Mouse (Mus musculus) kidney, embryonic 16.5 days (tissue): ENCODE measurements at regions not wholly inside any gene's neighbourhood (a gene's known extent, or its start where the extent isn't known, plus 50 kb on each side); places are given as distances from the start of the nearest gene placed in this dataset.

Source experiments
- ATAC-seq: fragments of 200-750 bp; cut with Nextera tagmentation; 2 replicates; pipeline ENCODE4 v1.8.0; 2017; ENCODE audit warnings: moderate TSS enrichment; ENCODE audit not compliant: low FRiP score, low TSS enrichment
- H3K27ac ChIP-seq: fragments of 300-500 bp; sonication (generic); 2 replicates; pipeline ENCODE4 v1.5.1; 2014; ENCODE audit warnings: low read length
- H3K27me3 ChIP-seq: fragments of 300-500 bp; sonication (generic); 2 replicates; pipeline ENCODE4 v1.6.1; 2014; ENCODE audit warnings: low read length, control low read depth, mixed read lengths; ENCODE audit not compliant: insufficient read depth
- H3K36me3 ChIP-seq: fragments of 300-500 bp; sonication (generic); 2 replicates; pipeline ENCODE4 v1.6.1; 2014; ENCODE audit warnings: low read length, control low read depth, mixed read lengths; ENCODE audit not compliant: insufficient read depth
- H3K4me1 ChIP-seq: fragments of 300-500 bp; sonication (generic); 2 replicates; pipeline ENCODE4 v1.6.1; 2014; ENCODE audit warnings: low read length, control low read depth, mixed read lengths; ENCODE audit not compliant: insufficient read depth
- H3K4me2 ChIP-seq: fragments of 300-500 bp; sonication (generic); replicated peaks from 2 replicates; pipeline ENCODE4 v1.6.1; 2014; ENCODE audit warnings: low read depth, low read length
- H3K4me3 ChIP-seq: fragments of 300-500 bp; sonication (generic); 2 replicates; pipeline ENCODE4 v1.5.1; 2014; ENCODE audit warnings: mild to moderate bottlenecking, low read length
- H3K9ac ChIP-seq: fragments of 300-500 bp; sonication (generic); replicated peaks from 2 replicates; pipeline ENCODE4 v1.6.1; 2014; ENCODE audit warnings: low read length
- H3K9me3 ChIP-seq: fragments of 300-500 bp; sonication (generic); 2 replicates; pipeline ENCODE4 v1.6.1; 2016; ENCODE audit warnings: low read length, control low read depth
- WGBS: fragments of 180-500 bp; shearing (Covaris S2); extraction: QIAGEN DNeasy Blood & Tissue Kit; methylation state at CpG from one replicate; pipeline ENCODE4 v1.1.7; 2014; 5-methylcytosine and 5-hydroxymethylcytosine counted together

DNA sequence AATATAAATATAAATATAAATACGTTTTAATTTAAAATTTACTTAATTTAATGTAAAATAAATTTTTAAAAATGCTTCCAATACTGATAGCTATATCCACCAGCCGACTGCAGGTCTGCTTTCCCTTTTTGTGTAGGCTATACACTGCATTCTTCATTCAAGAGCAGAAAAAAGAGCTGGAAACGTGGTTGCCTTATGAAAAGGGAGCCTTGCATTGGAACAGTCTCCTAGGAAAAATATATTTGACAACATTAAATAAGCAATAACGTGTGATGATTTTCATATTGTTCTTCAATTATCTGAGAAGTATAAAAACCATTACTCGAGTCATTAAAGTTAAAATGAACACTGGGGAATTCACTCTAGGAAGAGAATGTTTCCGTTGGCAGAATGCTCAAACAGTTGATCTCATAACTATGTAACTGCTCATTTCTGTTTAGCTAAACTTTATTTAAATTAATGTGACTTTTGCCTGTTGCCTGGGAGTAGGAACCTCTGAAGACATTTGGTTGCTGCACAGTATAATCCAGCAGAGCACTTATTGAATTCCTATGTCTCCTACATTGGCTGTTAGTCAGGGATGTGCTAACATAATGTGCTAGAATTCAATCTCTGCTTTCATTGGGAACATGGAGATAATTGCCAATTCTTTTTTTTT lies 172.0 kb downstream of the Lurap1l start:
- H3K9me3 ChIP-seq: no peaks in the 10 kb centered on the region
- no peak for ATAC-seq
- WGBS: 70% methylated on average over 6 of the region's 6 CpGs

DNA sequence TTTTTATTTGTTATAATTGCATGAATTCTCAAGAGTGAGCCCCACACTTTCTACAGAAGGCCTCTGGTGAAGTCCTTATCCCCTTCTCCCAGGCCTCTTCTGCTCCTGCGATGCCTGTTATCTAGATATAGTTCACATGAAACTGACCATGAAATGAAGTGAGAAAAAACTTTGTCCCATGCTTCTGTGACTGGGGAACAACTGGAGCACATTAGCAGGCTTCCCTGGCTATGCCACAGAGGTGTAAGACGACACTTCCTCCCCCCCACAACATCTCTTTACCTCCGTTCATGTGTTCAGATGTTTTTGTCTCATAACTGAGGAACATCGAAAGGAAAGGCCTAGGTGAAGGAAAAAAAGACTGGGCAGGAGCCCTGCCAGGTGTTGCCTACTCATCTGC lies 174.7 kb downstream of the Lurap1l start:
- H3K27ac ChIP-seq: no peak overlapping the region
- no peaks in the 10 kb centered on the region for H3K4me1 ChIP-seq
- H3K9me3 ChIP-seq: no peaks in the 10 kb centered on the region
- H3K4me2 ChIP-seq: no peak overlapping the region
- no peaks in the 10 kb centered on the region for H3K27me3 ChIP-seq
- H3K36me3 ChIP-seq: no peaks in the 10 kb centered on the region
- 37% methylated on average over 4 of the region's 4 CpGs for WGBS
- ATAC-seq: no peak
- H3K9ac ChIP-seq: no peak overlapping the region
- no peak overlapping the region for H3K4me3 ChIP-seq

More for the DNA sequence above, 172.0 kb downstream of the Lurap1l start:
- Histone ChIP-seq H3K4me3 (no peak overlapping the region), H3K4me1 (no peaks in the 10 kb centered on the region), H3K36me3 (no peaks in the 10 kb centered on the region), H3K4me2 (no peak overlapping the region), H3K9ac (no peak overlapping the region), H3K27ac (no peak overlapping the region), H3K27me3 (no peaks in the 10 kb centered on the region)

DNA sequence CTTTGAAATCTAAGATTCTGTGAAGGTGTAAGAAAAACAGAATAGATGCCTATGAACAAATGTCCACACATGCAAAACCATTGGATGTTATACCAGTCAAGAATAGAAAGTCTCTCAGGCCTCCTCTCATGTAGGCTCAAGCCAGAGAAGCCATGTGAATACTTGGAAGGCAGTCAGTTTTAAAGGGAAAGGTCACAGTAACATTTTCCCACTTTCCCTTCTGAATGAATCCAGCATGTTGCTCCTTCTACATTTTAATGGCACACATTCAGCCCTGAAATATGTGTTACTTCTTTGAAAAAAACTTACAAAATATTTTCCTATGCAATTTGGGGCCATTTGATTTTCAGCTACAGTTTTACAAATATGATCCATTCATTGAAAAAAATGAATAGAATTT lies 186.1 kb downstream of the Lurap1l start:
- Histone ChIP-seq H3K4me2 (no peak overlapping the region), H3K27ac (no peak overlapping the region), H3K9ac (no peak overlapping the region), H3K4me1 (no peaks in the 10 kb centered on the region), H3K4me3 (no peak overlapping the region), H3K27me3 (no peaks in the 10 kb centered on the region), H3K36me3 (no peaks in the 10 kb centered on the region), H3K9me3 (no peaks in the 10 kb centered on the region)
- no peak for ATAC-seq

DNA sequence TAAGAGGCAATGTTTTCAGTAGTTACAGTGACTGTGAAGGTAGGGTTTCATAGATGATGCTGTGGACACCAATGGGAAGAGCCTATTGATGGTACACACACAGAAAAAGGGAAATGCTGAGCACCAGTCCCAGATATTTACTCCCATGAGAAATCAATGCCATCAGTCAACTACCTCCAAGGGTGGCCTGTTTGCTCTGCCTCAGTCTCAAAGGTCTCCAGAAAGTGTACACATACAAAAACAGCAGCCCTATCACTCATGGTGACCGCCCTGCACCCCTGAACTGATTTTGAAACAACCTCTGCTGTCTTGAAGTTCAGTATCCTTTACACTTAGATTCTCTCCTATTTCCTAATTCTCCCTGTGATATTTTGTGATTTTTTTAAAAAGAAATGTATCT lies 187.2 kb downstream of the Lurap1l start:
- H3K36me3 ChIP-seq: no peaks in the 10 kb centered on the region
- H3K4me1 ChIP-seq: no peaks in the 10 kb centered on the region
- no peak overlapping the region for H3K4me2 ChIP-seq
- no peak for ATAC-seq
- no peak overlapping the region for H3K4me3 ChIP-seq
- WGBS: 86% methylated on average over 1 of the region's 1 CpGs
- no peaks in the 10 kb centered on the region for H3K9me3 ChIP-seq
- H3K9ac ChIP-seq: no peak overlapping the region
- no peak overlapping the region for H3K27ac ChIP-seq
- H3K27me3 ChIP-seq: no peaks in the 10 kb centered on the region

DNA sequence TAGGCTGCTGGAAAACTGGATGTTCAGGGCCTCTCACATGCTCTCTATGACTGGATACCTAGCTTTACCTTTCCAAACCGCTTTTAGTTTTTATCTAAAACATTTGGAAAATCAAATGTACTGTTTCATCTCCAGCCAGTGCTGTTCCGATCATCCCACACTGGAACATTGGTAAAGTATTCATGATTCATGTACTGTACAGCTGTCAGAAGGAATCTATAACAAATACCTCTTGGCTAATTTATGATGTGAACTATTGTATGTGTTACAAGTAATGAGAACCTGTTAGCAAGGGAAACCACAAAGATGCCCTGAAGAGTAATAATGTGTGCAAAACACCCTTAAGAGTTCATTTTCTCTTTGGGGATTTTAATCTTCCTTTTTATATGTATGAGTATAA lies 190.6 kb downstream of the Lurap1l start:
- H3K9ac ChIP-seq: no peak overlapping the region
- H3K36me3 ChIP-seq: no peaks in the 10 kb centered on the region
- no peak for ATAC-seq
- H3K27ac ChIP-seq: no peak overlapping the region
- no peak overlapping the region for H3K4me3 ChIP-seq
- H3K4me2 ChIP-seq: no peak overlapping the region
- no peaks in the 10 kb centered on the region for H3K4me1 ChIP-seq
- no peaks in the 10 kb centered on the region for H3K27me3 ChIP-seq
- H3K9me3 ChIP-seq: no peaks in the 10 kb centered on the region
- WGBS: 75% methylated on average over 2 of the region's 2 CpGs

DNA sequence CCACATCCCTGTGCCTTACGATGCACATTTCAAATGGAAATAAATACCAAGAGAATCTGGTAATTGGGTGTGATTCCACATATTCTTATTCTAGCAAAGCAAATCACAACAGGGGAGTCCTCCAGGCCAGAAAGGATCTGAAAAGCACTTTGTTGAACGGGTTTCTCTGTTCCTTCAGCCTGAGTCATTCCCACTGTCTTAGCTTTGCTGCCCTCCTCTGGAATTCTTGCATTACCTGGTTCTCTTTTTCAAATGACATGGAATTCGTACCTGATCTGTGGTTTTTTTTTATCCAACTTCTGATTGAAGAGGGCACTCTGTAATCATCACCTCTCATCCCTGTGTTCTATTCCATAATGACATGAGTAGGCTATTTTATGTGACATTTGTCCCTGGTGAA lies 200.9 kb downstream of the Lurap1l start:
- WGBS: 47% methylated on average over 3 of the region's 3 CpGs
- Histone ChIP-seq H3K9ac (no peak overlapping the region), H3K4me2 (no peak overlapping the region), H3K27ac (no peak overlapping the region), H3K27me3 (no peaks in the 10 kb centered on the region), H3K4me1 (no peaks in the 10 kb centered on the region), H3K4me3 (no peak overlapping the region), H3K9me3 (no peaks in the 10 kb centered on the region), H3K36me3 (no peaks in the 10 kb centered on the region)
- ATAC-seq: no peak

DNA sequence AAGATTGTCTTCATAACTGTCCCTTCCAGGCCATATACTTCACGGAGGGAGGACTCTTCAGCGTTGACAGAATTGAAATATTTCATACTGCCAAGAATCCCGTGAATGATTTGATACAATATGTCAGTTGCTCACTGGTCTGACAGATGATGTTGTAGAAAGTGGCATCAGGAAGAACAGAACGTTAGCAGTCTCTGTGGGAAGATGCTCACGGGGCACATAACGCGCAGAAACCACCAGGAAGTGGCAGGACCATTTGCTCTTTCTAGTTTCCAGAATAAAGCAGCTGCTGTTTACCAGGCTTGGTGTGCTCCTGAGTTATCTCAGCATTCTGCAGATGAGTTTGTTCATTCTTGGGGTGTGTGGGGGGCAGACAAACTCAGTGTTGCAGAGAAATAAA lies 206.0 kb downstream of the Lurap1l start:
- no peaks in the 10 kb centered on the region for H3K27me3 ChIP-seq
- no peak overlapping the region for H3K9ac ChIP-seq
- no peak overlapping the region for H3K4me2 ChIP-seq
- no peaks in the 10 kb centered on the region for H3K9me3 ChIP-seq
- 79% methylated on average over 7 of the region's 7 CpGs for WGBS
- ATAC-seq: no peak
- no peaks in the 10 kb centered on the region for H3K4me1 ChIP-seq
- no peak overlapping the region for H3K4me3 ChIP-seq
- no peak overlapping the region for H3K27ac ChIP-seq
- no peaks in the 10 kb centered on the region for H3K36me3 ChIP-seq

DNA sequence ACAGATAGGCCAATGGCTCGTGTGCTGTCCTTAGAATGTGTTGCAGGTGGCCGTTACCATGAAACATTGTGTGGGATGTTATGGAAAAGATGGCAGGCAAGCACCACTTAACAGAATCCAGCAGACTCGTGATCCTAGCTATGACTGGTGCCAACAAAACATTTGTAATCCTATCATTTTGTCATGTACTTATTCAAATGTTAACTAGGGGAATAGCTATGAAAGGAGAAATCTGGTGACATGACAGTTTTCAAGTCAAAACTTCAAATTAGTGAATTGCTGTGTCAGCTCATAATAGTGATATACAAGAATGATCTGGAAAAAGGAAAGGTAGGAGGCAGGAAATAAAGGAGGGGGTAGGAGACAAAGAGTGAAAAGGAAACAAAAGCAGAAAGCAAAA lies 213.7 kb downstream of the Lurap1l start:
- Histone ChIP-seq H3K4me2 (no peak overlapping the region), H3K9ac (no peak overlapping the region), H3K4me1 (no peaks in the 10 kb centered on the region), H3K36me3 (no peaks in the 10 kb centered on the region), H3K27me3 (no peaks in the 10 kb centered on the region), H3K4me3 (no peak overlapping the region), H3K9me3 (peaks cover 7% of the 10 kb centered on the region), H3K27ac (no peak overlapping the region)
- ATAC-seq: no peak
- 69% methylated on average over 3 of the region's 3 CpGs for WGBS

DNA sequence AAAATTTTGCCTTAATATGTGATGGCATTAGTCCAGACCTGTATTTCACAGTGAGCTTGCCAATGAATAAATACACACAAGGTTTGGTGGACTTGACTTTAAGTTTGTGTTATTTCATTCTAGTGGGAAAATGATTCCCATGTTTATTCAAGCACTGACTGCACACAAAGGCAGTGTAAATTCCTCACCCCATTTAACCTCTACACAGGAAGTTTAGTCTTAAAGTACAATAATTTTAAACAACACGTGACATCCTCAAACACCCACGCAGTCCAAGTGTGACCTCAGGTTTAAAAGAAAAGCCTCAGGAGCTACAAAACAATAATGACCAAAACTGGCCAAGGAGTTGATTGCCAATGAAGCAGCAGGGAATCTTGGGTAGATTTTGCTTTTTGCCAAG lies 219.4 kb downstream of the Lurap1l start:
- no peak overlapping the region for H3K9ac ChIP-seq
- no peaks in the 10 kb centered on the region for H3K4me1 ChIP-seq
- 5% methylated on average over 2 of the region's 2 CpGs for WGBS
- H3K4me2 ChIP-seq: no peak overlapping the region
- ATAC-seq: peak; percentile 71; the same call in 1 of the 2 replicates
- no peak overlapping the region for H3K4me3 ChIP-seq
- H3K9me3 ChIP-seq: peaks cover 7% of the 10 kb centered on the region
- no peaks in the 10 kb centered on the region for H3K36me3 ChIP-seq
- 0 out of 2 replicates have a peak overlapping the region, but pooled peaks have one; percentile 25 for H3K27ac ChIP-seq
- no peaks in the 10 kb centered on the region for H3K27me3 ChIP-seq

DNA sequence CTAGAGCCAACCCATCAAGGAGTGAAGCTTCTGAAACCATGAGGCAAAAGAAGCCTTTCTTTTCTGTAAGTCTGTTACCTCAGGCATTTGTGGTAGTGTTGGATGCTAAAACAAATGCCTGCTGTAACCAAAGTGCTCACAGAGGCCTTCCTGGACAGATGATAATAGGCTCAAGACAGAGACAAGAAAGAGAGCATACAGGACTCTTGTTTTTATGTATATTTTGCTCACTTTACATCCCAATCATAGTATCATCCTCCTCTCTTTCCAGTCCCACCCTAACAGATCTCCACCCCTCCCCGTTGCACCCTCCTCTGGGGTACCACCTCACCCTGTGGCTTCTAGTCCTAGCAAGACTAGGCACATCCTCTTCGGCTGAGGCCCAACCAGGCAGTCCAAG lies 262.7 kb downstream of the Lurap1l start:
- H3K4me1 ChIP-seq: peaks cover 10% of the 10 kb centered on the region
- no peaks in the 10 kb centered on the region for H3K36me3 ChIP-seq
- H3K4me3 ChIP-seq: no peak overlapping the region
- H3K9me3 ChIP-seq: no peaks in the 10 kb centered on the region
- 79% methylated on average over 2 of the region's 2 CpGs for WGBS
- H3K9ac ChIP-seq: no peak overlapping the region
- no peaks in the 10 kb centered on the region for H3K27me3 ChIP-seq
- no peak for ATAC-seq
- no peak overlapping the region for H3K4me2 ChIP-seq
- no peak overlapping the region for H3K27ac ChIP-seq
